8 mouse cellular contexts compared by ENCODE assay signal in genomic region chr17:14672402-14672801, GRCm38 (mm10). TPM values are rescaled to one million over a fixed set of nuclear protein-coding genes. Genes with fewer than 3 reads are reported as not detected.
DNase-seq lines count a peak whose midpoint lies in the region; ATAC-seq lines count a peak whose summit lies in the region.

No protein-coding gene starts in this region.

- no peak overlapping the region for H3K4me2 ChIP-seq in neural tube, embryonic 13.5 days
- H3K4me2 ChIP-seq in intestine, embryonic 16.5 days (ENCODE audit: low read depth, low read length), result no peak overlapping the region

- no peak overlapping the region for H3K9ac ChIP-seq in neural tube, embryonic 13.5 days
- no peak overlapping the region for H3K9ac ChIP-seq in intestine, embryonic 16.5 days (ENCODE audit: low read depth, low read length)

- no peak overlapping the region for H3K27ac ChIP-seq in neural tube, embryonic 13.5 days (replicated peaks)
- H3K27ac ChIP-seq in intestine, embryonic 16.5 days (ENCODE audit: low read length), result no peak overlapping the region

- no peak overlapping the region for H3K4me3 ChIP-seq in neural tube, embryonic 13.5 days
- H3K4me3 ChIP-seq in intestine, embryonic 16.5 days (ENCODE audit: low read length), result no peak overlapping the region

- 0 out of 2 replicates have a peak, but pooled peaks cover 6% of the 10 kb centered on the region for H3K4me1 ChIP-seq in neural tube, embryonic 13.5 days (replicated peaks)
- no peaks in the 10 kb centered on the region; the same call in 1 of the 2 replicates for H3K4me1 ChIP-seq in intestine, embryonic 16.5 days (ENCODE audit: control insufficient read depth, insufficient read depth, low read length)

- DNase-seq in cerebellum, adult 11 months, result peak; percentile 12
- DNase-seq in neural tube, embryonic 10.5 days (ENCODE audit: extremely low spot score, low spot score), result no peak
- peak; percentile 89 for DNase-seq in heart, adult 8-10 months (ENCODE audit: low spot score)
- DNase-seq in lung, postnatal 10 days, result peak; percentile 85

- ATAC-seq in cerebellum, adult (ENCODE audit: insufficient number of reproducible peaks, low FRiP score, low TSS enrichment), result no peak
- peak; percentile 50; the same call in 1 of the 2 replicates for ATAC-seq in neural tube, embryonic 13.5 days (ENCODE audit: low read depth)
- no peak for ATAC-seq in intestine, embryonic 16.5 days
- no peak for ATAC-seq in megakaryocyte progenitor cell, adult 5-6 weeks (replicated peaks; ENCODE audit: poor library complexity)

- 50% methylated on average over 5 of the region's 5 CpGs for WGBS in neural tube, embryonic 13.5 days
- 53% methylated on average over 5 of the region's 5 CpGs for WGBS in intestine, embryonic 16.5 days

- no peaks in the 10 kb centered on the region for H3K9me3 ChIP-seq in neural tube, embryonic 13.5 days
- H3K9me3 ChIP-seq in intestine, embryonic 16.5 days (ENCODE audit: control insufficient read depth, low read length), result no peaks in the 10 kb centered on the region

- H3K36me3 ChIP-seq in neural tube, embryonic 13.5 days, result no peaks in the 10 kb centered on the region
- H3K36me3 ChIP-seq in intestine, embryonic 16.5 days (ENCODE audit: control insufficient read depth, insufficient read depth, low read length), result peaks cover 4% of the 10 kb centered on the region; the same call in 1 of the 2 replicates

- H3K27me3 ChIP-seq in neural tube, embryonic 13.5 days, result no peaks in the 10 kb centered on the region
- H3K27me3 ChIP-seq in intestine, embryonic 16.5 days (replicated peaks; ENCODE audit: control insufficient read depth, insufficient read depth, low read length), result no peaks in the 10 kb centered on the region

RNA-seq across cellular contexts. Expression of gene Thbs2, which starts 21.6 kb away (rescaled TPM):
- polyA plus RNA-seq in neural tube, embryonic 13.5 days (2015; fragmentation: Nextera tagmentation; extraction: Ambion mirVana), result 6.9 and 8.8 TPM in 2 replicates
- total RNA-seq in heart, adult 8-10 months (2022), result 10 to 100 TPM; 11.8 to 17.1 (median 14.4) TPM
- 49.6 and 55.1 TPM in 2 replicates for polyA plus RNA-seq in intestine, embryonic 16.5 days (2015; fragmentation: Nextera tagmentation; extraction: Ambion mirVana)
- total RNA-seq in megakaryocyte progenitor cell, adult 5-6 weeks (2015), result not detected in 2 replicates
- 0.12 TPM in 1 of 2 replicates, not detected in the other for total RNA-seq in megakaryocyte progenitor cell, adult 5-6 weeks (2017)

Comparison
In these comparisons a context has a peak if more than half of its experiments do, and no peak if none do; other contexts are left out.
1. RNA of gene Thbs2, which starts 21.6 kb away (total RNA-seq): 11.8 to 17.1 TPM in heart, adult 8-10 months; 0.12 TPM in megakaryocyte progenitor cell, adult 5-6 weeks; every median in the first group is over 10 times any median in the second.